Mouse (Mus musculus): ENCODE data around the gene Scrn1.

DNA sequence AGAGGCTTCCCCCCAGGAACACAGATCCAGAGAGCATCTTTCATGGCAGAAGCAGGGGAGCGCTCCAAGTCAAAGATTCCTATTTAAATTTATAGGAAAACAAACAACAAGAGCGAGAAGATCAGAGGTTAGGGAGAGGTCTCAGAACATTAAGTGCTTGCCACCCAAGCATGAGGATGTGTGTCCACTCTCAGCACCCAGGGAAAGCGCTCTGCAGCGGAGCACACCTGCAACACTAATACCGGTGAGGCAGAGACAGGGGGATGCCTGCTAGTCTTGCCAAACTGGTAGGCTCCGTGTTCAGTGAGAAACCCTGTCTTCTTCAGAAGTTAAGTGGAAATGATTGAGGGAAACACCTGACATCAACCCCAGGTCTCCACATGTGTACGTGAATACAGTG, 26.9 kb downstream of the Scrn1 start:
- TF ChIP-seq POLR2A (IDR thresholded peaks at IDR 0.05; ENCODE audit: control insufficient read depth, low read depth, low read length) (no peak), CTCF (IDR thresholded peaks at IDR 0.05; ENCODE audit: control insufficient read depth, insufficient read depth, insufficient replicate concordance, low read depth, low read length) (no peak)

All from testis, adult 2 months (tissue).